Mouse (Mus musculus): ENCODE measurements around the gene Hs3st2. TPM values are rescaled to one million over a fixed set of nuclear protein-coding genes. Genes with fewer than 3 reads are reported as not detected.
"Not testable (repeated sequence)": the region's sequence is repeated elsewhere in the genome, so short reads cannot be mapped to it uniquely, and the experiment has no call there.

The Hs3st2 gene
- 0.75 and 0.93 TPM in 2 replicates for total RNA-seq (2021)
- long read RNA-seq, experiment 1 = 0 reads
- long read RNA-seq, experiment 2, partial matches to known transcripts = 0 of 1 reads
- long read RNA-seq, experiment 2, other reads (novel, unspliced or antisense) = 0 of 1 reads

- DNase-seq = peak; percentile 77
Observed at GRCm38 (mm10) chr7:121391225-121391983, at the start of gene Hs3st2. Gene Hs3st2, plus strand, starts transcription at chr7:121391859.

GRCm38 (mm10) chr7:121348284-121348963 lies 43.2 kb upstream of the Hs3st2 start:
- no peak for DNase-seq

- no peak for DNase-seq
Observed at GRCm38 (mm10) chr7:121351688-121352087, 40.0 kb upstream of the Hs3st2 start.

GRCm38 (mm10) chr7:121361448-121361847 lies 30.2 kb upstream of the Hs3st2 start:
- DNase-seq = not testable (repeated sequence)

- DNase-seq = no peak
Observed at GRCm38 (mm10) chr7:121365584-121365983, 26.1 kb upstream of the Hs3st2 start.

- DNase-seq = no peak
Observed at GRCm38 (mm10) chr7:121367185-121367584, 24.5 kb upstream of the Hs3st2 start.

- no peak for DNase-seq
Observed at GRCm38 (mm10) chr7:121371990-121372389, 19.7 kb upstream of the Hs3st2 start.

- no peak for DNase-seq
Observed at GRCm38 (mm10) chr7:121375456-121375855, 16.2 kb upstream of the Hs3st2 start.

- no peak for DNase-seq
Observed at GRCm38 (mm10) chr7:121378942-121379341, 12.7 kb upstream of the Hs3st2 start.

GRCm38 (mm10) chr7:121391984-121392739 lies 503 bp downstream of the Hs3st2 start:
- DNase-seq = peak; percentile 15

- no peak for DNase-seq
Observed at GRCm38 (mm10) chr7:121392740-121392993, 1.0 kb downstream of the Hs3st2 start.

GRCm38 (mm10) chr7:121393884-121394283 lies 2.2 kb downstream of the Hs3st2 start:
- DNase-seq = peak; percentile 8

- DNase-seq = no peak
Observed at GRCm38 (mm10) chr7:121394875-121395274, 3.2 kb downstream of the Hs3st2 start.

- DNase-seq = no peak
Observed at GRCm38 (mm10) chr7:121410716-121411506, 19.3 kb downstream of the Hs3st2 start.

- no peak for DNase-seq
Observed at GRCm38 (mm10) chr7:121411507-121411898, 19.8 kb downstream of the Hs3st2 start.

GRCm38 (mm10) chr7:121436884-121437283 lies 45.2 kb downstream of the Hs3st2 start:
- DNase-seq = no peak

- no peak for DNase-seq
Observed at GRCm38 (mm10) chr7:121441186-121441585, 49.5 kb downstream of the Hs3st2 start.

GRCm38 (mm10) chr7:121444336-121444735 lies 52.7 kb downstream of the Hs3st2 start:
- DNase-seq = no peak

GRCm38 (mm10) chr7:121446281-121446680 lies 54.6 kb downstream of the Hs3st2 start:
- no peak for DNase-seq

- DNase-seq = no peak
Observed at GRCm38 (mm10) chr7:121450951-121451843, 59.5 kb downstream of the Hs3st2 start.

GRCm38 (mm10) chr7:121456716-121457115 lies 65.1 kb downstream of the Hs3st2 start:
- no peak for DNase-seq

Measured in adrenal gland, postnatal 14 days (tissue).